In genomic region chr10:3366870-3367431, GRCm38 (mm10) we compare ENCODE assay signal across 8 mouse cellular contexts. TPM values are rescaled to one million over a fixed set of nuclear protein-coding genes. Genes with fewer than 3 reads are reported as not detected.
A peak's percentile ranks its signal among the peaks of the same experiment; 100 is the strongest.
DNase-seq lines count a peak whose midpoint lies in the region; ATAC-seq and TF ChIP-seq lines count a peak whose summit lies in the region.

No protein-coding gene starts in this region.

- ATAC-seq in embryonic facial prominence, embryonic 13.5 days (ENCODE audit: insufficient number of reproducible peaks, insufficient read depth, low FRiP score, low TSS enrichment, low read depth) = peak; percentile 37; the same call in 1 of the 2 replicates
- ATAC-seq in heart, embryonic 12.5 days (ENCODE audit: insufficient number of reproducible peaks, low FRiP score) = peak; percentile 54; the same call in 1 of the 2 replicates
- peak; percentile 42 for ATAC-seq in lung, postnatal 0 days
- ATAC-seq in stomach, embryonic 14.5 days (ENCODE audit: insufficient number of reproducible peaks, insufficient read depth, low FRiP score, low read depth) = no peak

- no peak overlapping the region for H3ac ChIP-seq in C2C12 (ENCODE audit: control insufficient read depth, insufficient read length, low read depth)

- no peak for TF ChIP-seq EP300 in lung, postnatal 0 days (IDR thresholded peaks at IDR 0.05)

- H3K79me3 ChIP-seq in C2C12 (ENCODE audit: low read depth) = no peaks in the 10 kb centered on the region

- H3K27ac ChIP-seq in embryonic facial prominence, embryonic 13.5 days = no peak overlapping the region
- H3K27ac ChIP-seq in heart, embryonic 12.5 days (ENCODE audit: poor library complexity, severe bottlenecking) = peak overlapping the region; percentile 84
- peak overlapping the region; percentile 92 for H3K27ac ChIP-seq in layer of hippocampus, adult 2 months
- no peak overlapping the region for H3K27ac ChIP-seq in lung, postnatal 0 days (ENCODE audit: low read length)
- no peak overlapping the region for H3K27ac ChIP-seq in stomach, embryonic 14.5 days (ENCODE audit: low read length)

- H3K4me2 ChIP-seq in embryonic facial prominence, embryonic 13.5 days = peak overlapping the region; percentile 98
- peak overlapping the region; percentile 74 for H3K4me2 ChIP-seq in heart, embryonic 12.5 days
- H3K4me2 ChIP-seq in lung, postnatal 0 days (replicated peaks; ENCODE audit: low read depth, low read length) = peak overlapping the region; percentile 93
- peak overlapping the region; percentile 98 for H3K4me2 ChIP-seq in stomach, embryonic 14.5 days (replicated peaks; ENCODE audit: low read depth, low read length)

- no peaks in the 10 kb centered on the region for H3K27me3 ChIP-seq in C2C12 (ENCODE audit: control insufficient read depth, insufficient read depth, insufficient read length)
- peaks cover 44% of the 10 kb centered on the region for H3K27me3 ChIP-seq in embryonic facial prominence, embryonic 13.5 days
- H3K27me3 ChIP-seq in heart, embryonic 12.5 days (replicated peaks) = no peaks in the 10 kb centered on the region
- H3K27me3 ChIP-seq in lung, postnatal 0 days (replicated peaks; ENCODE audit: insufficient read depth, low read length) = peaks cover 6% of the 10 kb centered on the region; the same call in 1 of the 2 replicates
- peaks cover 4% of the 10 kb centered on the region; the same call in 1 of the 2 replicates for H3K27me3 ChIP-seq in stomach, embryonic 14.5 days (ENCODE audit: control insufficient read depth, insufficient read depth, low read length)

- no peaks in the 10 kb centered on the region for H3K9me3 ChIP-seq in embryonic facial prominence, embryonic 13.5 days
- H3K9me3 ChIP-seq in heart, embryonic 12.5 days (replicated peaks) = no peaks in the 10 kb centered on the region
- H3K9me3 ChIP-seq in lung, postnatal 0 days (ENCODE audit: low read length) = no peaks in the 10 kb centered on the region
- no peaks in the 10 kb centered on the region for H3K9me3 ChIP-seq in stomach, embryonic 14.5 days (ENCODE audit: control insufficient read depth, low read depth, low read length)

- H3K79me2 ChIP-seq in C2C12 (ENCODE audit: control insufficient read depth, insufficient read depth) = no peaks in the 10 kb centered on the region

- H3K9ac ChIP-seq in embryonic facial prominence, embryonic 13.5 days = peak overlapping the region; percentile 61
- H3K9ac ChIP-seq in heart, embryonic 12.5 days = peak overlapping the region; percentile 88
- H3K9ac ChIP-seq in lung, postnatal 0 days (replicated peaks; ENCODE audit: low read depth) = peak overlapping the region; percentile 29; the same call in 1 of the 2 replicates
- no peak overlapping the region for H3K9ac ChIP-seq in stomach, embryonic 14.5 days (replicated peaks; ENCODE audit: low read depth, low read length)

- H3K36me3 ChIP-seq in C2C12 (ENCODE audit: control insufficient read depth, insufficient read depth) = no peaks in the 10 kb centered on the region
- no peaks in the 10 kb centered on the region for H3K36me3 ChIP-seq in embryonic facial prominence, embryonic 13.5 days
- peaks cover 10% of the 10 kb centered on the region; the same call in 1 of the 2 replicates for H3K36me3 ChIP-seq in heart, embryonic 12.5 days
- no peaks in the 10 kb centered on the region for H3K36me3 ChIP-seq in lung, postnatal 0 days (ENCODE audit: insufficient read depth, low read length)
- H3K36me3 ChIP-seq in stomach, embryonic 14.5 days (ENCODE audit: control insufficient read depth, insufficient read depth, low read length) = no peaks in the 10 kb centered on the region

- TF ChIP-seq CTCF in C2C12 (IDR thresholded peaks at IDR 0.05; ENCODE audit: control insufficient read depth, insufficient read depth, insufficient read length) = no peak
- TF ChIP-seq CTCF in layer of hippocampus, adult 2 months (conservative IDR thresholded peaks at IDR 0.05) = peak; percentile 31
- TF ChIP-seq CTCF in lung, postnatal 0 days (IDR thresholded peaks at IDR 0.05) = peak; percentile 24; the same call in 1 of the 2 replicates

- DNase-seq in R1 (ENCODE audit: low read depth, low spot score) = peak; percentile 30
- peak; percentile 8 to 41 for DNase-seq in layer of hippocampus, adult 2 months (ENCODE audit: low spot score in 2 of 2)
- DNase-seq in lung, postnatal 0 days (ENCODE audit: low spot score) = no peak
- DNase-seq in thymus, postnatal 0 days (ENCODE audit: low spot score) = no peak

- peak overlapping the region; percentile 14 for H3K4me3 ChIP-seq in C2C12 (ENCODE audit: insufficient read depth, poor library complexity, severe bottlenecking)
- H3K4me3 ChIP-seq in embryonic facial prominence, embryonic 13.5 days = peak overlapping the region; percentile 62
- peak overlapping the region; percentile 86 for H3K4me3 ChIP-seq in heart, embryonic 12.5 days
- H3K4me3 ChIP-seq in layer of hippocampus, adult 2 months = peak overlapping the region; percentile 77
- peak overlapping the region; percentile 55 for H3K4me3 ChIP-seq in lung, postnatal 0 days (ENCODE audit: low read depth, low read length)
- H3K4me3 ChIP-seq in stomach, embryonic 14.5 days (ENCODE audit: low read depth, low read length) = peak overlapping the region; percentile 56

- 2% methylated on average over 26 of the region's 26 CpGs for WGBS in embryonic facial prominence, embryonic 13.5 days
- 2% methylated on average over 26 of the region's 26 CpGs for WGBS in heart, embryonic 12.5 days
- under 1% methylated on average over 23 of the region's 26 CpGs for WGBS in lung, postnatal 0 days
- 1% methylated on average over 26 of the region's 26 CpGs for WGBS in stomach, embryonic 14.5 days

- peaks cover 16% of the 10 kb centered on the region for H3K4me1 ChIP-seq in embryonic facial prominence, embryonic 13.5 days
- H3K4me1 ChIP-seq in heart, embryonic 12.5 days (replicated peaks) = peaks cover 14% of the 10 kb centered on the region
- H3K4me1 ChIP-seq in lung, postnatal 0 days (ENCODE audit: insufficient read depth, low read depth, low read length) = no peaks in the 10 kb centered on the region
- H3K4me1 ChIP-seq in stomach, embryonic 14.5 days (ENCODE audit: control insufficient read depth, insufficient read depth, low read length) = peaks cover 9% of the 10 kb centered on the region; the same call in 1 of the 2 replicates

TF ChIP-seq in C2C12, 6 proteins besides CTCF, POLR2A, EP300 and RAD21:
- TF ChIP-seq MYOD1 (IDR thresholded peaks at IDR 0.05; ENCODE audit: control insufficient read depth, insufficient read length, low read depth) (no peak), CEBPB (IDR thresholded peaks at IDR 0.05; ENCODE audit: low read depth) (no peak), USF1 (IDR thresholded peaks at IDR 0.05; ENCODE audit: low read depth) (no peak), MYOG (IDR thresholded peaks at IDR 0.05; ENCODE audit: control insufficient read depth, extremely low read depth, insufficient read length) (no peak)
TF ChIP-seq in C2C12: peak in this region for 0.

RNA-seq across cellular contexts. Expression of gene Ppp1r14c, which starts 1.1 kb away (rescaled TPM):
- 0.32 TPM for polyA plus RNA-seq in C2C12 (2012; fragmentation: generic; extraction: Trizol)
- 11.4 and 12.4 TPM in 2 replicates for polyA plus RNA-seq in embryonic facial prominence, embryonic 13.5 days (2015; fragmentation: Nextera tagmentation; extraction: Ambion mirVana)
- polyA plus RNA-seq in heart, embryonic 12.5 days (2016; fragmentation: Nextera tagmentation; extraction: Ambion mirVana) = 217 and 222 TPM in 2 replicates
- 10 to 100 TPM; 19.9 to 20.0 TPM for total RNA-seq in layer of hippocampus, adult 2 months (2021)
- polyA plus RNA-seq in lung, postnatal 0 days (2015; fragmentation: Nextera tagmentation; extraction: Ambion mirVana) = 139 and 148 TPM in 2 replicates
- polyA plus RNA-seq in stomach, embryonic 14.5 days (2014; fragmentation: Nextera tagmentation; extraction: Ambion mirVana) = 2.7 and 3.0 TPM in 2 replicates
- polyA plus RNA-seq in thymus, postnatal 0 days (2015; fragmentation: Nextera tagmentation; extraction: Ambion mirVana) = 0.60 and 0.62 TPM in 2 replicates

Comparison
In these comparisons a context has a peak if more than half of its experiments do, and no peak if none do; other contexts are left out.
1. H3K4me3 ChIP-seq: peak in every context shown above with its lines; median percentile 86 in heart, embryonic 12.5 days; 77 in layer of hippocampus, adult 2 months; 62 in embryonic facial prominence, embryonic 13.5 days; 56 in stomach, embryonic 14.5 days; 55 in lung, postnatal 0 days; 14 in C2C12.
2. DNase-seq: peak in R1 (single experiment) and layer of hippocampus, adult 2 months (2 of 2); none in lung, postnatal 0 days (single experiment) and thymus, postnatal 0 days (single experiment).
3. H3K27ac ChIP-seq: peak in heart, embryonic 12.5 days (single experiment) and layer of hippocampus, adult 2 months (single experiment); none in embryonic facial prominence, embryonic 13.5 days (single experiment), lung, postnatal 0 days (single experiment) and stomach, embryonic 14.5 days (single experiment).
4. RNA of gene Ppp1r14c, which starts 1.1 kb away (polyA plus RNA-seq): 217 to 222 TPM in heart, embryonic 12.5 days and 139 to 148 TPM in lung, postnatal 0 days; 11.4 to 12.4 TPM in embryonic facial prominence, embryonic 13.5 days, 2.7 to 3.0 TPM in stomach, embryonic 14.5 days, 0.60 to 0.62 TPM in thymus, postnatal 0 days and 0.32 TPM in C2C12 (single experiment); every median in the first group is over 10 times any median in the second.
5. Peak in every context shown above with its lines, with median percentiles within 50 percentile points of each other: H3K4me2 ChIP-seq.